Mouse (Mus musculus): ENCODE data around the gene Dusp9.

GRCm38 (mm10) chrX:73619890-73620289, 19.3 kb upstream of the Dusp9 start:
- TF ChIP-seq CTCF (IDR thresholded peaks at IDR 0.05; ENCODE audit: insufficient read depth, low read length): no peak
- no peak for TF ChIP-seq POLR2A (IDR thresholded peaks at IDR 0.05; ENCODE audit: borderline replicate concordance, extremely low read depth, low read depth, low read length)

Measured in lung, adult 2 months (tissue).